Mouse (Mus musculus) CH12.LX (cell line): ENCODE measurements around the gene Relch.

Experiments used
- CHD1 ChIP-seq: IDR thresholded peaks from 2 replicates; pipeline ENCODE4 v1.6.1; 2012; ENCODE audit warnings: low read depth, low read length, improper control_type of control experiment, inconsistent platforms
- CHD2 ChIP-seq: IDR thresholded peaks from 2 replicates; pipeline ENCODE4 v1.6.1; 2011; ENCODE audit warnings: low read length, improper control_type of control experiment
- CTCF ChIP-seq, 2 experiments: IDR thresholded peaks in 1 of 2; conservative IDR thresholded peaks in 1 of 2; 2 replicates each; pipeline ENCODE4 v1.5.1; 2011 to 2012; ENCODE audit warnings: low read depth in 2 of 2, low read length in 2 of 2, improper control_type of control experiment in 1 of 2, inconsistent platforms in 1 of 2, mild to moderate bottlenecking in 1 of 2, moderate library complexity in 1 of 2
- EP300 ChIP-seq: IDR thresholded peaks from 2 replicates; pipeline ENCODE4 v1.6.1; 2011; ENCODE audit warnings: low read length, improper control_type of control experiment
- MAFK ChIP-seq: IDR thresholded peaks from 2 replicates; pipeline ENCODE4 v1.6.1; 2011; ENCODE audit warnings: low read length, improper control_type of control experiment; ENCODE audit not compliant: insufficient replicate concordance
- MAX ChIP-seq: IDR thresholded peaks from 2 replicates; pipeline ENCODE4 v1.6.1; 2011; ENCODE audit warnings: low read length, improper control_type of control experiment
- MAZ ChIP-seq: IDR thresholded peaks from 2 replicates; pipeline ENCODE4 v1.6.1; 2012; ENCODE audit warnings: low read depth, mild to moderate bottlenecking, inconsistent platforms, low read length, improper control_type of control experiment, moderate library complexity
- MXI1 ChIP-seq: IDR thresholded peaks from 2 replicates; pipeline ENCODE4 v1.6.1; 2011; ENCODE audit warnings: mild to moderate bottlenecking, low read depth, low read length, improper control_type of control experiment
- MYC ChIP-seq: IDR thresholded peaks from 2 replicates; pipeline ENCODE4 v1.6.1; 2011; ENCODE audit warnings: low read depth, mild to moderate bottlenecking, improper control_type of control experiment, low read length
- POLR2A ChIP-seq: IDR thresholded peaks from 2 replicates; pipeline ENCODE4 v1.6.1; 2011; ENCODE audit warnings: low read depth, mild to moderate bottlenecking, improper control_type of control experiment, low read length
- RCOR1 ChIP-seq: conservative IDR thresholded peaks from 2 replicates; pipeline ENCODE4 v1.6.1; 2012; ENCODE audit warnings: low read depth, mild to moderate bottlenecking, inconsistent platforms, low read length, improper control_type of control experiment
- SIN3A ChIP-seq: IDR thresholded peaks from 2 replicates; pipeline ENCODE4 v1.6.1; 2012; ENCODE audit warnings: low read length, improper control_type of control experiment, inconsistent platforms
- TBP ChIP-seq: conservative IDR thresholded peaks from 2 replicates; pipeline ENCODE4 v1.6.1; 2011; ENCODE audit warnings: low read depth, low read length, improper control_type of control experiment
- ZKSCAN1 ChIP-seq: IDR thresholded peaks from 2 replicates; pipeline ENCODE4 v1.6.1; 2012; ENCODE audit warnings: low read depth, inconsistent platforms, low read length, improper control_type of control experiment, borderline replicate concordance

DNA sequence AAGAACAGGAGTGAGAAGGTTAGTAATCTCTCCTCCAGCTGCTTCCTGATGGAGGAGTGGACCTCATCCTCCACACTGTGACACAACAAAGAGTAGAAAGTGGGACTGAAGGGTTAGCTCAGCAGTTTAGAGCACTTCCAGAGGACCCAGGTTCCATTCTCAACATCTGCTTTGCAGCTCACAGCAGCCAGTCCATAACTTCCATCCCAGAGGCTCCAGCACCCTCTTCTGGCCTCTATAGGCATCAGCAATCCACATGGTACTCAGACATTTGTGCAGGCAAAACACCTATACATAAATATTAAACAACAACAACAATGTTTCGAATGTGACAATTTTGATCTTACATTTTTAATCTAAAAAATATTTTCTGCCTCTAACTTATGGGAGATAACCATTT, 16.9 kb downstream of the Relch start:
- TF ChIP-seq SIN3A (no peak), RCOR1 (no peak), CTCF (conservative IDR thresholded peaks at IDR 0.05 in 1 of 2, IDR thresholded peaks at IDR 0.05 in 1 of 2; ENCODE audit: low read depth in 2 of 2, low read length in 2 of 2) (peak; percentile 43 to 74; a peak in 3 of 4 replicates), ZKSCAN1 (no peak), POLR2A (no peak), MXI1 (no peak), CHD1 (no peak), CHD2 (no peak), MAFK (no peak), MAZ (no peak), MYC (no peak), MAX (no peak), TBP (no peak), EP300 (no peak)
